Mouse (Mus musculus) spleen, adult 2 months (tissue): ENCODE measurements around the gene Gm10643. TPM values are rescaled to one million over a fixed set of nuclear protein-coding genes. Genes with fewer than 3 reads are reported as not detected.

Experiments used
- DNase-seq, 2 experiments: peaks; one replicate each; pipeline versions ENCODE4 v3.0.0 to v3.0.0-alpha.2; 2012 to 2021; ENCODE audit warnings: low spot score in 2 of 2, low read depth in 1 of 2
- H3K27ac ChIP-seq: fragments of 200-500 bp; 2 replicates; pipeline ENCODE4 v1.5.1; 2012; ENCODE audit warnings: low read length, inconsistent platforms; ENCODE audit not compliant: insufficient read depth
- H3K27me3 ChIP-seq: fragments of 200-500 bp; 2 replicates; pipeline ENCODE4 v1.6.1; 2012; ENCODE audit warnings: mild to moderate bottlenecking, moderate library complexity, low read length, inconsistent platforms; ENCODE audit not compliant: control insufficient read depth, insufficient read depth
- H3K36me3 ChIP-seq: fragments of 200-500 bp; 2 replicates; pipeline ENCODE4 v1.6.1; 2012; ENCODE audit warnings: mild to moderate bottlenecking, low read length, inconsistent platforms; ENCODE audit not compliant: control insufficient read depth, insufficient read depth
- H3K4me1 ChIP-seq: fragments of 200-500 bp; 2 replicates; pipeline ENCODE4 v1.6.1; 2011; ENCODE audit warnings: inconsistent platforms; ENCODE audit not compliant: control insufficient read depth, insufficient read depth, insufficient read length
- H3K4me3 ChIP-seq: fragments of 200-500 bp; 2 replicates; pipeline ENCODE4 v1.5.1; 2011; ENCODE audit warnings: mild to moderate bottlenecking, inconsistent platforms; ENCODE audit not compliant: insufficient read depth, insufficient read length; ENCODE audit errors: extremely low read depth
- CTCF ChIP-seq: fragments of 200-500 bp; IDR thresholded peaks from 2 replicates; pipeline ENCODE4 v1.5.1; 2011; ENCODE audit warnings: mild to moderate bottlenecking, inconsistent platforms; ENCODE audit not compliant: insufficient read depth, insufficient read length, insufficient replicate concordance; ENCODE audit errors: extremely low read depth
- POLR2A ChIP-seq: fragments of 200-500 bp; IDR thresholded peaks from 2 replicates; pipeline ENCODE4 v1.6.1; 2011; ENCODE audit warnings: low read depth, low read length, inconsistent platforms
- WGBS: fragments of 180-500 bp; shearing (Covaris S2); methylation state at CpG from one replicate; pipeline ENCODE4 v1.1.7; 2018; 5-methylcytosine and 5-hydroxymethylcytosine counted together
- polyA plus RNA-seq: library from polyadenylated mRNA; depleted of rRNA; stranded (reverse); fragments of >200 nt; gene quantifications from 2 replicates; pipeline ENCODE4 v1.2.3, GENCODE M21; 2012

Gene Gm10643
- polyA plus RNA-seq, 1 experiment = 0.35 TPM

GRCm38 (mm10) chr8:84072321-84072720 lies 7.4 kb upstream of the Gm10643 start:
- Histone ChIP-seq H3K36me3 (0 out of 2 replicates have a peak, but pooled peaks cover 2% of the 10 kb centered on the region), H3K4me1 (peaks cover 12% of the 10 kb centered on the region; the same call in 1 of the 2 replicates), H3K4me3 (no peak overlapping the region), H3K27ac (no peak overlapping the region), H3K27me3 (no peaks in the 10 kb centered on the region)
- WGBS = 90% methylated on average over 10 of the region's 10 CpGs
- TF ChIP-seq POLR2A = no peak
- no peak for TF ChIP-seq CTCF
- no peak for DNase-seq

- Histone ChIP-seq H3K4me1 (peaks cover 12% of the 10 kb centered on the region; the same call in 1 of the 2 replicates), H3K27ac (no peak overlapping the region), H3K27me3 (no peaks in the 10 kb centered on the region), H3K4me3 (no peak overlapping the region), H3K36me3 (0 out of 2 replicates have a peak, but pooled peaks cover 2% of the 10 kb centered on the region)
- TF ChIP-seq CTCF (no peak), POLR2A (no peak)
- WGBS = 76% methylated on average over 3 of the region's 3 CpGs
- no peak for DNase-seq
Measured at GRCm38 (mm10) chr8:84071921-84072320, 7.0 kb upstream of the Gm10643 start.

GRCm38 (mm10) chr8:84070667-84071066 lies 5.7 kb upstream of the Gm10643 start:
- Histone ChIP-seq H3K4me1 (peaks cover 12% of the 10 kb centered on the region; the same call in 1 of the 2 replicates), H3K27ac (no peak overlapping the region), H3K27me3 (no peaks in the 10 kb centered on the region), H3K36me3 (0 out of 2 replicates have a peak, but pooled peaks cover 2% of the 10 kb centered on the region), H3K4me3 (no peak overlapping the region)
- TF ChIP-seq POLR2A (no peak), CTCF (no peak)
- DNase-seq = no peak
- 79% methylated on average over 2 of the region's 2 CpGs for WGBS

GRCm38 (mm10) chr8:84070241-84070640 lies 5.3 kb upstream of the Gm10643 start:
- H3K36me3 ChIP-seq = 0 out of 2 replicates have a peak, but pooled peaks cover 1% of the 10 kb centered on the region
- no peak for DNase-seq
- TF ChIP-seq CTCF = no peak
- 77% methylated on average over 5 of the region's 5 CpGs for WGBS
- H3K27ac ChIP-seq = no peak overlapping the region
- no peaks in the 10 kb centered on the region for H3K27me3 ChIP-seq
- H3K4me3 ChIP-seq = no peak overlapping the region
- peaks cover 13% of the 10 kb centered on the region; the same call in 1 of the 2 replicates for H3K4me1 ChIP-seq

GRCm38 (mm10) chr8:84069750-84070149 lies 4.8 kb upstream of the Gm10643 start:
- no peak for TF ChIP-seq CTCF
- no peak for TF ChIP-seq POLR2A
- H3K27ac ChIP-seq = no peak overlapping the region
- WGBS = 89% methylated on average over 2 of the region's 2 CpGs
- H3K4me3 ChIP-seq = no peak overlapping the region
- no peak for DNase-seq
- peaks cover 18% of the 10 kb centered on the region; the same call in 1 of the 2 replicates for H3K4me1 ChIP-seq
- no peaks in the 10 kb centered on the region for H3K36me3 ChIP-seq
- H3K27me3 ChIP-seq = no peaks in the 10 kb centered on the region

GRCm38 (mm10) chr8:84069169-84069568 lies 4.2 kb upstream of the Gm10643 start:
- TF ChIP-seq POLR2A (no peak), CTCF (no peak)
- Histone ChIP-seq H3K27ac (peak overlapping the region; percentile 9; the same call in 1 of the 2 replicates), H3K36me3 (no peaks in the 10 kb centered on the region), H3K4me3 (no peak overlapping the region), H3K4me1 (peaks cover 23% of the 10 kb centered on the region), H3K27me3 (no peaks in the 10 kb centered on the region)
- no peak for DNase-seq
- 84% methylated on average over 1 of the region's 1 CpGs for WGBS

- 68% methylated on average over 12 of the region's 12 CpGs for WGBS
- Histone ChIP-seq H3K27ac (peak overlapping the region; percentile 16; the same call in 1 of the 2 replicates), H3K4me1 (peaks cover 29% of the 10 kb centered on the region), H3K36me3 (no peaks in the 10 kb centered on the region), H3K4me3 (no peak overlapping the region), H3K27me3 (no peaks in the 10 kb centered on the region)
- no peak for DNase-seq
- no peak for TF ChIP-seq CTCF
- no peak for TF ChIP-seq POLR2A
Measured at GRCm38 (mm10) chr8:84068316-84069035, 3.5 kb upstream of the Gm10643 start.
